In the genomic region with DNA sequence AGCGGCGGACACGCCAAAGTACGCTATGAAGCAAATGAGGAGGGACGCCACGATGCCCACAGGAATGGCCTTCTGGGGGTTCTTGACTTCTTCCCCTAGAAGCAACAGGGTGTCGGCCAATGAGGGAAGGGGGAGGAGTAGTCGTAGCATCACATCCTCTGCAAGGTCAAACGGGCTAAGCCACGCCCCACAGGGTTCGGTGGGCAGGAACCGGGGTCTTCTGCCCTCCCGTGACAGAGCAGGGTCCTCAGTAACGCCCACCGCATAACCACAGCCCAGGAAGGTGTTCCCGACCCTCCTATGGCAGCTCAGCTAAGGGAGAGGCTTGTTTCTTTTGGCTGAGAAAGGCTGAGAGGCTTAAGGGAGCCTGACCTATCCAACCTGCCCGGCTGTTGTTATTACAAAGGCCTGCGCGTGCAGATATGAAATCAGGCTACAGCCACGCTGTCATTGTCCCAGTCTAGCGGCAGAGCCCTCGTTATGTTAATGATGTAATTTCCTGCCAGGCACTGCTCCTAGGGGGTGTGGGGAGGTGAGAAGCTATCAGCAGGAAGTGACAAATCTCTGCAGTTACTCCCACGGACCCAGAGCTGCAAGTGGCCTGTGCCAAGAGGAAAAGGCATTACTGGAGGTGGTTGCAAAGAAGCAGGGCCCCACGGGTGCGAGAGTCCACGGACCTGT, we compare ENCODE assay signal across 7 mouse cellular contexts. TPM values are rescaled to one million over a fixed set of nuclear protein-coding genes. Genes with fewer than 3 reads are reported as not detected.
DNase-seq lines count a peak whose midpoint lies in the region; ATAC-seq and TF ChIP-seq lines count a peak whose summit lies in the region.

No protein-coding gene starts in this region.

- peaks cover 36% of the 10 kb centered on the region for H3K36me3 ChIP-seq in heart, embryonic 10.5 days
- H3K36me3 ChIP-seq in liver, embryonic 14.5 days (replicated peaks; ENCODE audit: control insufficient read depth, insufficient read depth, low read depth), result peaks cover 33% of the 10 kb centered on the region

- peak; percentile 85 for DNase-seq in MN1 (ENCODE audit: low spot score)
- DNase-seq in c-Kit-positive CD71-negative TER-119-negative erythroid progenitor cells, embryonic 14.5 days (ENCODE audit: low read depth), result peak; percentile 30
- DNase-seq in heart, embryonic 10.5 days (ENCODE audit: low spot score), result peak; percentile 93
- DNase-seq in kidney, adult 8-10 months, result peak; percentile 26 to 34
- no peak for DNase-seq in liver, embryonic 14.5 days (ENCODE audit: low read depth in 3 of 3, low spot score in 3 of 3)
- peak; percentile 14 to 38 for DNase-seq in natural killer cell, adult 2 months (ENCODE audit: low spot score in 2 of 2)
- DNase-seq in ovary, postnatal 36 days (ENCODE audit: low spot score), result no peak

- no peak for TF ChIP-seq CTCF in liver, embryonic 14.5 days (IDR thresholded peaks at IDR 0.05; ENCODE audit: low read depth)

- H3K27ac ChIP-seq in heart, embryonic 10.5 days, result peak overlapping the region; percentile 84
- H3K27ac ChIP-seq in liver, embryonic 14.5 days, result no peak overlapping the region

- no peak for TF ChIP-seq EP300 in liver, embryonic 14.5 days (IDR thresholded peaks at IDR 0.05; ENCODE audit: low read depth)

- no peaks in the 10 kb centered on the region for H3K27me3 ChIP-seq in heart, embryonic 10.5 days (ENCODE audit: insufficient read depth, poor library complexity, severe bottlenecking)
- no peaks in the 10 kb centered on the region for H3K27me3 ChIP-seq in liver, embryonic 14.5 days (ENCODE audit: control insufficient read depth, insufficient read depth, low read length)

- no peak overlapping the region for H3K4me2 ChIP-seq in liver, embryonic 14.5 days (ENCODE audit: low read depth)

- WGBS in heart, embryonic 10.5 days, result 13% methylated on average over 26 of the region's 26 CpGs
- WGBS in liver, embryonic 14.5 days (ENCODE audit: insufficient replicate concordance), result 40% methylated on average over 26 of the region's 26 CpGs

- no peak overlapping the region for H3K9ac ChIP-seq in liver, embryonic 14.5 days (replicated peaks)

- ATAC-seq in liver, embryonic 14.5 days (ENCODE audit: insufficient read depth), result peak; percentile 70

- no peaks in the 10 kb centered on the region for H3K9me3 ChIP-seq in heart, embryonic 10.5 days
- H3K9me3 ChIP-seq in liver, embryonic 14.5 days (ENCODE audit: control insufficient read depth, low read length), result no peaks in the 10 kb centered on the region

- peaks cover 28% of the 10 kb centered on the region for H3K4me1 ChIP-seq in heart, embryonic 10.5 days
- H3K4me1 ChIP-seq in liver, embryonic 14.5 days (replicated peaks; ENCODE audit: control insufficient read depth in 2 of 2, insufficient read depth in 2 of 2, low read length in 1 of 2), result no peaks in the 10 kb centered on the region; a peak in 1 of 4 replicates

- peak overlapping the region; percentile 55 for H3K4me3 ChIP-seq in heart, embryonic 10.5 days
- H3K4me3 ChIP-seq in liver, embryonic 14.5 days (ENCODE audit: insufficient read depth in 1 of 2, low read depth in 2 of 2, low read length in 2 of 2), result no peak overlapping the region

RNA-seq across cellular contexts. Expression of a gene that starts 57.5 kb away (rescaled TPM):
- 23.3 and 24.9 TPM in 2 replicates for polyA plus RNA-seq in heart, embryonic 10.5 days (2016; fragmentation: Nextera tagmentation; extraction: Ambion mirVana)
- polyA plus RNA-seq in liver, embryonic 14.5 days (2012; rRNA removed), result 4.7 and 4.8 TPM in 2 replicates
- 17.7 and 20.3 TPM in 2 replicates for polyA plus RNA-seq in liver, embryonic 14.5 days (2014; fragmentation: Nextera tagmentation; extraction: Ambion mirVana)

Comparison
In these comparisons a context has a peak if more than half of its experiments do, and no peak if none do; other contexts are left out.
1. DNase-seq: peak in MN1 (single experiment), c-Kit-positive CD71-negative TER-119-negative erythroid progenitor cells, embryonic 14.5 days (single experiment), heart, embryonic 10.5 days (single experiment), kidney, adult 8-10 months (2 of 2) and natural killer cell, adult 2 months (2 of 2); none in liver, embryonic 14.5 days (0 of 3) and ovary, postnatal 36 days (single experiment).